Mouse (Mus musculus) inflammation-experienced regulatory T-cells, adult 16 weeks (primary cell): ENCODE data around the gene Slfn1. TPM values are rescaled to one million over a fixed set of nuclear protein-coding genes. Genes with fewer than 3 reads are reported as not detected.

Source experiments
- polyA plus RNA-seq: library from polyadenylated mRNA; unstranded; fragments of 100-300 nt; shearing (Covaris generic); gene quantifications from one replicate; pipeline ENCODE4 v1.2.1, GENCODE M21; 2017

Gene Slfn1
- 220 TPM for polyA plus RNA-seq

GRCm38 (mm10) chr11:83116597-83117227 is at the start of gene Slfn1:
Gene Slfn1 (plus strand): TSS chr11:83116849.

Other genes starting within 250 kb of the Slfn1 start
- 16.7 TPM for gene Rffl, start 245.6 kb upstream of the Slfn1 start, polyA plus RNA-seq
- gene Rad51d, start 226.2 kb upstream of the Slfn1 start, polyA plus RNA-seq, result 40.0 TPM
- not detected for gene Fndc8, start 224.7 kb upstream of the Slfn1 start, polyA plus RNA-seq
- gene Nle1, start 208.4 kb upstream of the Slfn1 start, polyA plus RNA-seq, result 38.4 TPM
- gene Unc45b, start 206.3 kb upstream of the Slfn1 start, polyA plus RNA-seq, result not detected
- gene Slfn5, start 165.5 kb upstream of the Slfn1 start, polyA plus RNA-seq, result 51.3 TPM
- 22.9 TPM for gene Slfn9, start 125.0 kb upstream of the Slfn1 start, polyA plus RNA-seq
- 153 TPM for gene Slfn8, start 96.0 kb upstream of the Slfn1 start, polyA plus RNA-seq
- 684 TPM for gene Slfn2, start 51.7 kb upstream of the Slfn1 start, polyA plus RNA-seq
- gene Slfn4, start 58.3 kb downstream of the Slfn1 start, polyA plus RNA-seq, result 0.49 TPM
- 4.6 TPM for gene Slfn3, start 74.5 kb downstream of the Slfn1 start, polyA plus RNA-seq
- not detected for gene Slfn14, start 169.9 kb downstream of the Slfn1 start, polyA plus RNA-seq
- 53.9 TPM for gene Ap2b1, start 182.2 kb downstream of the Slfn1 start, polyA plus RNA-seq
- gene Pex12, start 185.7 kb downstream of the Slfn1 start, polyA plus RNA-seq, result 16.3 TPM